Mouse (Mus musculus) adrenal gland, adult 2 months (tissue): Measurements from ENCODE around the gene Rufy1. TPM values are rescaled to one million over a fixed set of nuclear protein-coding genes. Genes with fewer than 3 reads are reported as not detected.
"Not testable (repeated sequence)": the region's sequence is repeated elsewhere in the genome, so short reads cannot be mapped to it uniquely, and the experiment has no call there.

Source experiments
- DNase-seq: peaks from one replicate; pipeline ENCODE4 v3.0.0; 2021
- polyA plus RNA-seq: library from polyadenylated mRNA; depleted of rRNA; stranded (reverse); fragments of >200 nt; gene quantifications from 2 replicates; pipeline ENCODE4 v1.2.3, GENCODE M21; 2012
- total RNA-seq, 2 experiments: library from RNA; stranded (reverse); gene quantifications; 2 replicates each; pipeline ENCODE4 v1.2.3; 2021

Gene Rufy1
- total and polyA plus RNA-seq, 3 experiments, result 24.6 to 45.8 (median 33.8) TPM

DNA sequence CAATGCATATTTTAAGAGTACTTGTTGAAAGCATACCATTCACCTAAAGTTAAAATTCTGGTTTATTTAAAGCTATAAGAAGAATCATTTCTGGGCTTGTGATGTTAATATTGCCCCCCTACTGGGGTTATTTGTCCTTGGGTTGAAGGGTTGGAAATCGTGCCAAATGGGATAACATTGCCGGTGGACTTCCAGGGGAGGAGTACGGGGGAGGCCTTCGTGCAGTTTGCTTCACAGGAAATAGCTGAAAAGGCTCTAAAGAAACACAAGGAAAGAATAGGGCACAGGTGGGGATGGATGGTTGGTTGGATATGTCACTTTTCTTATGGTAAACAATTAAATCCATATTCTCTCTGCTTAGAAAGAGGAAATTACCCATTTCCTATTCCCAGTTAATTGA is 49.6 kb downstream of the Rufy1 start:
- DNase-seq, result no peak

DNA sequence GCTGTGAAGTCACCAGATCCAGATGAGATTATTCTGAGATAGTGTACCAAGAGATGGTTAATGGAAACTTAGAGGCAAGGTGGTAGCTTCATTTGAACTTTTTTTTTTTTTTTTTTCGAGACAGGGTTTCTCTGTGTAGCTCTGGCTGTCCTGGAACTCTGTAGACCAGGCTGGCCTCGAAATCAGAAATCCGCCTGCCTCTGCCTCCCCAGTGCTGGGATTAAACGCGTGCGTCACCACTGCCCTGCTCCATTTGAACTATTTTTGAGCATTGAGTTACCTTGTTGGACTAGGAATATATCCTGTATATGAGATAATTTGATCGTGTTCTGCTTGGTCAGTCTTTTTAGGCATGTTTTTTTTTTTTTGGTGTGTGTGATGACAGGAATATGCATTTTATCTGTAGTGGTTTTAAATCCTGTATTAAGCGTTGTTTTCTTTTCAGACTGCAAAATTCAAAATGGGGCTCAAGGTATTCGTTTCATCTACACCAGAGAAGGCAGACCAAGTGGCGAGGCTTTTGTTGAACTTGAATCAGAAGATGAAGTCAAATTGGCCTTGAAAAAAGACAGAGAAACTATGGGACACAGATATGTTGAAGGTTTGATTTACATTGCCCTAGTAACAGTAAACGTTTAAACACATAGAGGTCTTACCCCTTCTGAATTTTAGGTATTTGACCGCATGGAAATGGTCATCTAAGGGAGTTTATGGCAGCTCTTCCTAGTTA is 51.7 kb downstream of the Rufy1 start:
- DNase-seq, result no peak

DNA sequence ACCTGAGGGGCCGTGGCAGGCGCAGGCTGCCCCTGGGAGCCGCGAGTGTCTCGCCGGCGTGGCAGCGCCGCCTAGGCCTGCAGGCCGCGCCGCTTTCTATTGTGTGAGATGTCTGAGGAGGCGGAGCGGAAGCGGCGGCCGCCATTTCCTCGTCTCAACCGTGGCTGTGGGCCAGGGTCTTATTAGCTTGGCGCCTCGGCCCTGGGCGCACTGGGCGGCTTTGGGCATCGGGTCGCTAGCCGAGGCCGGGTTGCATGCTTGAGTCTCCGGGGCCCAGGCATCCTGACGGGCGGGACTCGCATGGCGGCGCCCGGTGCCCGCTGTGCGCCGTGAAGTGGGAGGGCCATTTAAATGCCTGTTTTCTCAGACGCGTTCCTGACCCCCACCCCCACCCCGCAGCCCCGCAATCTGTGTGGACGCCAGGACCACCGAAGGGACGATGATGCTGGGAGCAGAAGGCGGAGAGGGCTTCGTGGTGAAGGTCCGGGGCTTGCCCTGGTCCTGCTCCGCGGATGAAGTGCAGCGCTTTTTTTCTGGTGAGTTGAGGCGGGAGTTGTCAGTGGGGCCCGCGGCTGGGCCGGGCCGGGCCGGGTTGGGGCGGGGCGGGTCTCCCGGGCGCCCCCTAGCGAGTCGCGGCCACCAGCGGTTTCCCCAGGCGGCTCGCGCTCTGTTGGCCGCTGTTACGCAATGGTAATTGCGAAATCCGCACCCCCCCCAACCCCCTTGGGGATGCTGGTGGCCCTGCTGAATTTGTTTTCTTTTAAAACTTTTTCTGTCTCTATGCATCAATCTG is 52.8 kb downstream of the Rufy1 start:
- peak; percentile 94 for DNase-seq

DNA sequence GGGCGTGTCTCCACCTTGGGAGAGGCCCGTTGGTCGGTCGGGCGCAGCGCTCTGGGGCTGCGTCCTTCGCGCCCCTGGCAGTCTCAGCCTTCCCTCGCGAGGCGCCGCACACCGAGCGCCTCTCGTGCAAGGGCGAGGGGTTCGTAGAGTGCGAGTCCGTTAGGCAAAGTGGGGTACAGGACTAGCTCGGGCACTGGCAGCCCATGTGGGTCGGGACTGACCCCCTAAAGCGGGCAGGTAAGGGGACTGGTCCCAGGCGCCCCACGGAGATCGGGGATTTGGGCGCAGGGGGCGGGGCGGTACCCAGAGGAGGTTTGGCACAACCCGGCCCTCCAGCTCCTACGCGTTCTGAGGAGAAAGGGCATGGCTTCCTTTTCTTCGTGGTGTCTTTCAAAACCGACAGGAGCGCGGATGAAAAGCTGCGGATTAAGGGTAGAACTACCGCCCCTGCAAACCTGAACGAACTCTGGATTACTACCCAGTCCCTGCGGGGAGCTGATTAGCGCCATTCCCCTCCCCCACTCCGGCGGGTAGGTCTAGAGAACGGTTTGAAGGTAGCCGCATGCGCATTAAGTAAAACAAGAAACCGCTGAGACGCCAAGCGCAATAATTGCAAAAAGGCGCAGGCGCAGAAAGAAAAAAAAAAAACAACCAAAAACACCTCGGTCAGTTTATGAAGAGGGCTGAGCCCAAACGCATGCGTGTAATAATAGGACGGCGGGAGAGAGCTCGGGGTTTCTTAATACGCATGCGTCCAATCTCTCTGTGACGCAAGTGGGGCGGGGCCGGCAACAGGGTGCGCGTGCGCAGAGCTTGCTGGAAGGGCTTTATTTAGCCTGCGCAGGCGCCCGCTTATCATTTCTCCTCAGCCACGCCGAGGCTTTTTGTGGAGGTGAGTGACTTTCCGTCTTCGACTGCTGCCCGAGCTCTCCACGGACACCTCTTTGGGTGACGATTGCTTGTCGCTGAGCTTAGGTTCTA is 53.7 kb downstream of the Rufy1 start, which contains the start of gene Hnrnph1:
Gene Hnrnph1 (plus strand): TSS at position 80 of the 981 bp plus-strand sequence.
- peak; percentile 98 for DNase-seq

DNA sequence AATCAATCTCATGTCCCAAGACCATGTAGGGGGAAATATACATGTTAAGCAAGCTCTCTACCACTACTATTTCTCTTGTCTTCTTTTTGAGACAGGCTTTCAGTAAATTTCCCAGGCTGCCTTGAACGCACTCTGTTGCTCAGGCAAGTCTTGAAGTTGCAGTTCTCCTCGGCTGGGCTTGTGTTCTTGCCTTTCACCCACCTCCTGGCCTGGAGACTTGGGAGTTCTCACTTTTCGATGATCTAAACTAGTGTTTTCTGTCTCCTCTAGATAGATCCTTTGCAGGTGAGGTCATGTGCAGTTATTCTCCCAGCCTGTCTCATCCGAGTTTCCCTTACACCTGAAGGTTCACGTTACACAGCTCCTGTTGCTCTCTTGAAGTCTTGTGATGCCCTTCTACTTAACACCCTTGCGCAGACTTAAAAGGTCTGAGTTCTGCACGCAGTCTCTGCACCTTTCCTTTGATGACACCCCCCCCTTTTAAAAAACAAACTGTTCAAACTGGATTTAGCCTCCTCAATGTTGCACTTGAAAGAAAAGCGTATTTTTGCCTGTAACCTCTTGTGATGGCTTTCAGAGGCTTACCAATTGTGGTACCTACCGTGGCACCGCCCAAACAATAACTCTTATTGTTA is 54.7 kb downstream of the Rufy1 start:
- no peak for DNase-seq

DNA sequence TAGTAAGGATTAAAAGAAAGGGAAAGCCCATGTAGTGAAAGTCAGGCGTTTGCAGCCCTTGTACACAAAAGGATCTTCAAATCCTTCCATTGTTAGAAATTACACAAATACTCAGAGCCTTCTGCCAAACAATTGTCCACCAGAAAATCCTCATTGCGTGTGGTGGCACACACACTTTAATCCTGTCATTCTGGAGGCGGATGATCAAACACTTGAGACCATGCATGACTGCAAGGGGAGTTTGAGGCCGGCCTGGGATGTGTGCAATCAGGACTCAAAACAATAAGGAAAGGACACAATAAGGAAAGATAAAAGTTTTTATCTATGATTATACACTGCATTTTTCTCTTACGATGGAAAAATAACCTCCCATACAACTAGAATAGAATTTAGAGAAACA is 55.5 kb downstream of the Rufy1 start:
- no peak for DNase-seq

DNA sequence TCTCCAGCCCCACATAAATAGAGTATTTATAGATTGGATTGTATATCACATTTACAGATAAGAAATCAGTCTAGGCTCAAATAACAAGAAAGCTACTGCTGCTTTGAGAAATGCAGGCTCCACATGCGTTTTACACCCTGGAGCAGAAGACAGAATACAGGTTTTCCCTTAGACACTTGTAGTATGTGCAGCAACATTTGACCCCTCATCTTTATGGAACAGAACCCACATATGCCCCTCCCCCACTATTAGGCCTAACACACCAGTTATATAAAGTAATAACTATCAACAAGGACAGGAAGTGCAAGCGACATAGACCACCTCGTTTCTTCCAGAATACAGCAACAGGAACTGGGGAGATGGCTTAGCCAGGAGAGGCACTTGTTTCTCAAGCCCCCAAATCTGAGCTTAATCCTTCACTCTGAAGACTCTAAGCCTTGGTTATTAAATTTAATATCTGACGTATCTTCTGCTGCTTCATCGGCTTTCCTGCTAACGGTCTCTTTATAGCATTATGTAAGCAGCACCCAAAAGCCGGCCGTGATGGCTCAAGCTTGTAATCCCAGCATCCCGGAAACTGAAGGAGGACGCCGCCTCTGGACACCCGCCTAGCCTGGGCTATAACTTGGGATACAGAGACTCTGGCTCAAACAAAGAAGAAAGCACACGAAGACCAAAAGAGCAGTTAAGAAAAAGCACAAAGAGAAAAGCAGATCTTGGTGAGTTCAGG is 56.5 kb downstream of the Rufy1 start:
- DNase-seq, result no peak

DNA sequence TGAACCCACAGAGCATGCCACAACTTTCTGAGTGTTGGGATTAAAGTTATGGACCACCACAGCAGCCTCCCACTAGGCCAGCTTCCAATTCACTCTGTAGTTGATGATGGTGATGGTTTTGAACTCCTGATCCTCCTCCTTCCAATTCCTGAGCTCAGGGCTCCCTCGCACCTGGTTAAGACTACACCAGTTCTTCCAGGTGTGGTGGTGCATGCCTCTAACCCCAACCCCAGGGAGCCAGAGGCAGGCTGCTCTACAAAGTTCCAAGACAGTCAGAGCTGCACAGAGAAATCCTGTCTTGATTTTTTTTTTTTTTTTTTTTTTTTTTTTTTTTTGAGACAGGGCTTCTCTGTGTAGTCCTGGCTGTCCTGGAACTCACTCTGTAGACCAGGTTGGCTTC is 57.3 kb downstream of the Rufy1 start:
- no peak for DNase-seq

DNA sequence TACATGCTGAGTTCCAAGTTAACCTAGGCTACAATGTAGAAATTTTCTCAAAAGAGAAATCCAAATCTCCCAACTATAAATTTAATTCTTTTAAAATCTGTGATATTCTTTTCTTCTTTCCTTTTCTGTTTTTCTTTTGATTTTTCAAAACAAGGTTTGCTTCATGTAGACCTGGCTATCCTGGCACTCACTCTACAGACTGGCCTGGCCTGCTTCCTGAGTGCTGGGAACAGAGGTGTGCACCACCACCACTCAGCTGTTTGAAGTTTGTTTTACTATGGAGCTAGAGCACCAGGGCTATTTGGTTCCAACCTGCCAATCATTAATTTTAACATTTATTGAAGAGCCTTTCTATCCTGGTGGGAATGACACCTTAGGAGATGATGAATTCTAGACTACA is 57.8 kb downstream of the Rufy1 start:
- no peak for DNase-seq

DNA sequence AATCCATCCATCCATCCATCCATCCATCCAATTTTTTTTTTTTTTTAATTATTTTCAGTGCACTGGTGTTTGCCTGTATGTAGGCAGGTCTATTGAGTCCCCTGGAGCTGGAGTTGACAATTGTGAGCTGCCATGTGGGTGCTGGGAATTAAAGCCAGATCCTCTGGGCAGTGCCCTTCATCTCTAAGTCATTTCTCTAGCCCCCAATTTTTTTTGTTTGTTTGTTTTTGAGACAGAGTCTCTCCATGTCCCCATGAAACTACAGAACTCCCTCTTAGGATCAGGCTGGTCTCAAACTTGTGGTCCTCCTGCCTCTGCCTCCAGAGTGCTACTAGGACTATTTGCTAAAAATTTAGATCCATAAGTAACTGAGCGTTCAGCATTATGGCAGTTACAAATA is 59.0 kb downstream of the Rufy1 start:
- DNase-seq, result no peak

DNA sequence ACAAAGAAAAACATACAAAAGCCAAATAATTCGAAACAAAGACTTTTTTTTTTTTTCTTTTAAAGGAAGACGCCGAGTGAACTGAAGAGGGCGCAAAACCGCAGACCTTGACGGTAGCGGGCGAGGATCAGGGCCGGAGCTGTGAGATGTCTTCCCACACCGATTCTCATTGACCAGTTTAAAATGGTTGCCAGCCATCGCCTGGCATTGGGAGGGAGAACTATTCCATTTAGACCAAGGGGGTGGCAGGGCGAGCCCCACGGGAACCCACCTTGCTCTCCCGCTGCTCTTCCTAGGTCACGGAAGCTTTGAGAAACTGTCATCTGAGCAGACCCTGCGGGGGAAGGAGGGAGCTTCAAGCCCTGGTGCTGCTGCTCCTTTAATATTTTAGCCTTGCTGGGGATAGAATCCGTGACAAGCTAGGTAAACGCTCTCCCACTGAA is 59.5 kb downstream of the Rufy1 start:
- peak; percentile 75 for DNase-seq

DNA sequence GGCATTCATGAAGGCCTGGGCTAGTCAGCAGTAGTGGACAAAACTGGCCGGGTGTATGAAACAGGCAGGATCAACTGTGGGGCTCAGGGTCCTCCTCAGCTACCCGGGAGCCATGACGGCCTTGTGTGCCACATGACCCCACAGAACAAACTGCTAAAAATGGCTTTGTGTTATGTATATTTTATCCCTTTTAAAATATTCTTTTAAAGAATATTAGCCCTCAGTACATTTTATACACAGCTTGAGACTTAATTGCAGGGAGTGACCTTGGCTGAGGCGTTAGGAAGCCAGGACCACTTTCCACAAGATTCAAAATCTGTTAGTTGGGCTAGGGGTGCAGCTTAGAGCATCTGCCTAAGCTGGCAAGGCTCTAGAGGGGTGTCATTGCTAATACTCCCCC is 60.0 kb downstream of the Rufy1 start:
- DNase-seq, result no peak

DNA sequence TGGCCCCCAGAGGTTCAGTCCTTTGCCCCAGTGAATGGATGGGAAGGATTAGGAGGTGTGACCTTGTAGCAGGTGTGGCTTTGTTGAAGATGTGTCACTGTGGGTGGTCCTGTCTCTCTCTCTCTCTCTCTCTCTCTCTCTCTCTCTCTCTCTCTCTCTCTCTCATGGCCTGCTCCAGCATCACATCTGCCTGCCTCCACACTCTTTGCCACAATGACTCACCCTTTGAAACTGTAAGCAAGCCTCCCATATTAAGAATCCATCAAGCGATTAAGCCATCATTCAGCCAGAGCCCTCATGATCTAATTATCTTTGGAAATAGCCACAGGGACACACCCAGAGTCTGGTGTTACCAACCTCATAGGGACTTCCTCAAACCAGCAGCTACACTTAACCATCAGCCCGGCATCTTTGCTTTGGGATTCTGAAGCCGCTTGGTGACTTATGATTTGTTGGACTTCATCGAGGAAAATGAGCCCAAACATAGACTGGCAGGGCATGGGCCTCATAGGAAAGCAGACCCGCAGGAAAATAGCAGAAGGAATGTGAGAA is 61.5 kb downstream of the Rufy1 start:
- peak; percentile 28 for DNase-seq

DNA sequence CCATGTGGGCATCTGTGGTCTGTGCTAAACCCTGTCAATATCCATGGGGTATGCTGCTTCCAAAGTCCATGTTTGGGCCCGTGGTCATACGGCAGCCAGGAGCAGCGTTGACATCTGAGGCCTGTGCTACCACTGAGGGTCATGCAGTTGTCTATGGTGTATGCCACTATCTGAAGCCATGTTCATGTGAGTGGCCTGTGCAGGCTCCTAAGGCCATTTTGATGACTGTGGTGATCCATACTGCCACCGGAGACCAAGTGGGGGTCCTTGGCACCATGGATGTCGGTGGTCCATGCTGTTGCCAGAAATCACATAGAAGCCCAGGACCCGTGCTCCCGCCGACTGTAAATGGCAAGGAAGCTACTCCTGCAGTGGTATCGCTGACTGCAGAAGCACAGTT is 63.4 kb downstream of the Rufy1 start:
- no peak for DNase-seq

DNA sequence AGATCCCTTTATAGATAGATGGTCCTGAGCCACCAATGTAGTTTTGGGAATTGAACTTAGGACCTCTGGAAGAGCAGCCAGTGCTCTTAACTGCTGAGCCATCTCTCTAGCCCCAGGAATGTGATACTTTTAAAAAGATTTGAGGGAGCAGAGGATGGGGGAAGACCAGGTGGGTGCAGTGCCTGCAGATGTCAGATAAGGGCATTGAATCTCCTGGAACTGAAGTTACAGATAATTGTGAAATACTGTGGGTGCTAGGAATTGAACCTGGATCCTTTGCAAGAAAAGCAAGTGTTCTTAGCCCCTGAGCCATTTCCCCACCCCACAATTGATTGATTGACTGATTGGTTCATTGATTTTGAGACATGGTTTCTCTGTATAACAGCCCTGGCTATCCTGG is 65.6 kb downstream of the Rufy1 start:
- no peak for DNase-seq

DNA sequence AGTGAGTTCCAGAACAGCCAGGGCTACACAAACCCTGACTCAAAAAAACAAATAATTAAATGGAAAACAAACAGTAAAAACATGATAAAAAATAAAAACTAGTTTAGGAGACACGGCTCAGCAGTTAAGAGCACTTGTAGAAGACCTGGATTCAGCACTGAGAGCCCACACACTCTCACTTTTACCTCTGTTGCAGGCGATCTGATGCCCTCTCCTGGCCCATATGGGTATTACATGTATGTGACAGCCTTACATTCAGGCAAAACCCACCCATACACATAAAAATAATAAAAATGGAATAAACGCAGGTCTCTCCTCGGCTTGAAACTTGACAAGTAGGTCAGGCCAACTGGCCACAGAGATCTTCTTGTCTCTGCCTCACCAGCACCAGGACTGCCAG is 66.4 kb downstream of the Rufy1 start:
- peak; percentile 74 for DNase-seq

DNA sequence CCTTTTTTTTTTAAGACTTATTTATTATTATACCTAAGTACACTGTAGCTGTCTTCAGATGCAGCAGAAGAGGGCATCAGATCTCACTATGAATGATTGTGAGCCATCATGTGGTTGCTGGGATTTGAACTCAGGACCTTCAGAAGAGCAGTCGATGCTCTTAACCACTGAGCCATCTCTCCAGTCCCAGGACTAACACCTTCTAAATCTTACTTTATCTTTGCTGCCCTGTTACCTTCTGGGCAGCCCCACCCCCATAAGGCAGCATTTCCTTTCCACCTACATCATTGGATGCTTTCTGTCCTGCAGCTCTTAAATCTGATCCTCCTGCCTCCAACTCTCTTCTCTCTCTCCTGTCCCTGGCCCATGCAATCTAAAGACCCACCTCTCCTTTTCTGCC is 69.6 kb downstream of the Rufy1 start:
- DNase-seq, result not testable (repeated sequence)

DNA sequence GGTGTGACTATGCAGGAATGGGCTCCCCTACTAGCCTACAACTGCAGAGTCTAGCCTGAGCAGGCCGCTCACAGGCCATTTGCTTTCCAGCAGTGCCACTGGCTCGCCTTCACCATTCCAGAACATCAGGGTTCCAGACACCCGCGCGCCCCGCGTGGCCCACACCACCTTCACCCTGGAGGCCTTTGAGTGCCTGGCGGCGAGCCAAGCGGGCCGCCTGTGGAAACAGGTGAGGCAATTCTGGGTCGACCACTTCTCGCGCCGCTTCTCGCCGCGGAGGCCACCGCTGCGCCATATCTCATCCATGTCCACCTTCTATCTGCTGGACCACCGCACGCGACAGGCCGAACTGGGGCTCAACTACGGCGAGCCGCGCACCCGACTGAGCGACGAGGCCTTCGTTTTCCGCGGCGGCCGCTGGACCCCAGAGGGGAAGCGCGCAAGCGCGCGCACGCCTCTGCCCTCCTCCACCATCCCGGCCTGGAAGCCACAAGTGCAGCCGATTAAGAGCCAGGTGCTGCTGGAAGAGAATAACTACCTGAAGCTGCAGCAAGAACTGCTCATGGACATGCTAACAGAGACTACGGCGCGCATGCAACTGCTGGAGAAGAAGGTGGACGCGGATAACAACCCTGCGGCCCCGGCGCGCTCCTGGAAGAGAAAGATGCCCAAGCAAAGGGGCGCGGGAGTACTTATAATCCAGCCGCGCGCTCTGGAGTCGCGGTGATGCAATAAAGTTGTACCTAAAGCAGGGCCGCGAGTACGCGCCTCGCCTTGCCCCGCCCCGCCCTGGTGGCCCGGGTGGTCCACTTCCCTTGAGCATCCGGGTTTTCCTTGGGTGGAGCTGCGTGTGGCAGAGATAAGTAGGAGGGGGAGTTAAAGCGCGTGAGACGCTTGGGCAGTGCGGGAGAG is 71.7 kb downstream of the Rufy1 start:
- DNase-seq, result peak; percentile 38

DNA sequence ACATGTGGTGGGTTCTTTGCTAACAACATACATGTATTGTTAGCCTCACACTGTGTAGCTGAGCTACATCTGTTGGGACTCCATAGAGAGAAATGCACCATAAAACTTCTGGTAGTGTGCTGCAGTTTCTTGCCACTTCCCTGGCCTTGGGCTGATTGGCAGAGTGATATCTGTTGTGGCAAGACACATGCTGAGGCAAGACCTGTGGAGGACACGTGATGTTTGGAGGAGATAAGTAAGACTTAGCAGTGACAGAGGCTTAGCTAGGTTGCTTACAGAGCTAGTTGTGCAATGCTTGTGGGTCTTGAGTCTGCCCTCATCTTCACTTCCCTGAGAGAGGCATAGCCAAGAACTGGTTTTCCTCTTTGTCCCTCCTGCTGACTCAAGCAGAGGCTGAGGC is 75.5 kb downstream of the Rufy1 start:
- no peak for DNase-seq

DNA sequence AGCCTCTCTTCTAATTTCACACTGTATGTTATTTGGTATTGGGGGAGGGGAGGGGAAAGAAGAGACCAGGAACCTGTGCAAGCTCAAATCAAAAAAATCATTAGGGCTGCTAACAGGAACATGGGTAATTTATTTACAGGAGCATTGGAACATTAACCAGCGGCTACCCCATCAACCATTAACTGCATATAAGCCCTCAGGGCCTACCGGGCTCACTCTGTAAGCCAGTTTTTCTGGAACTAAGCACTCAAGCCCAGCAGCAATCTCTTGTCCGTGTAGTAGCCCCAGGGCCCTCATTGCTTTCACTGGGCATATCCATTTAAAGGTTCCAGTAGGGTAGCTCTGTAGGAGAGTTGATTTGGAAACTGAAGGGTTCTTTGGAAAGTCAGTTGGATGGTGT is 76.1 kb downstream of the Rufy1 start:
- no peak for DNase-seq
